Mouse (Mus musculus) embryonic facial prominence, embryonic 12.5 days (tissue): Measurements from ENCODE around the gene Stoml1. TPM values are rescaled to one million over a fixed set of nuclear protein-coding genes. Genes with fewer than 3 reads are reported as not detected.

Experiments used
- ATAC-seq: fragments of 200-750 bp; cut with Nextera tagmentation; 2 replicates; pipeline ENCODE4 v1.8.0; 2017; ENCODE audit not compliant: insufficient number of reproducible peaks, insufficient read depth, low FRiP score, low TSS enrichment
- H3K27ac ChIP-seq: fragments of 300-500 bp; sonication (generic); 2 replicates; pipeline ENCODE4 v1.5.1; 2016; ENCODE audit warnings: mild to moderate bottlenecking
- H3K27me3 ChIP-seq: fragments of 300-500 bp; sonication (generic); 2 replicates; pipeline ENCODE4 v1.6.1; 2016; ENCODE audit warnings: mild to moderate bottlenecking, moderate library complexity
- H3K36me3 ChIP-seq: fragments of 300-500 bp; sonication (generic); 2 replicates; pipeline ENCODE4 v1.6.1; 2016; ENCODE audit warnings: mild to moderate bottlenecking
- H3K4me1 ChIP-seq: fragments of 300-500 bp; sonication (generic); 2 replicates; pipeline ENCODE4 v1.6.1; 2016
- H3K4me2 ChIP-seq: fragments of 300-500 bp; sonication (generic); replicated peaks from 2 replicates; pipeline ENCODE4 v1.6.1; 2016; ENCODE audit warnings: mild to moderate bottlenecking, moderate library complexity
- H3K4me3 ChIP-seq: fragments of 300-500 bp; sonication (generic); 2 replicates; pipeline ENCODE4 v1.5.1; 2016; ENCODE audit warnings: mild to moderate bottlenecking
- H3K9ac ChIP-seq: fragments of 300-500 bp; sonication (generic); 2 replicates; pipeline ENCODE4 v1.6.1; 2016; ENCODE audit warnings: mild to moderate bottlenecking, moderate library complexity
- H3K9me3 ChIP-seq: fragments of 300-500 bp; sonication (generic); 2 replicates; pipeline ENCODE4 v1.6.1; 2016; ENCODE audit warnings: mild to moderate bottlenecking, moderate library complexity
- WGBS: fragments of 180-500 bp; shearing (Covaris S2); methylation state at CpG from one replicate; pipeline ENCODE4 v1.1.7; 2016; 5-methylcytosine and 5-hydroxymethylcytosine counted together
- polyA plus RNA-seq: library from polyadenylated mRNA; unstranded; fragments of >200 nt; fragmentation: Nextera tagmentation; extraction: Ambion mirVana; gene quantifications from 2 replicates; pipeline ENCODE4 v1.2.1, GENCODE M21; 2016

Gene Stoml1
- polyA plus RNA-seq, 1 experiment from 2014 or later: 44.2 TPM

DNA sequence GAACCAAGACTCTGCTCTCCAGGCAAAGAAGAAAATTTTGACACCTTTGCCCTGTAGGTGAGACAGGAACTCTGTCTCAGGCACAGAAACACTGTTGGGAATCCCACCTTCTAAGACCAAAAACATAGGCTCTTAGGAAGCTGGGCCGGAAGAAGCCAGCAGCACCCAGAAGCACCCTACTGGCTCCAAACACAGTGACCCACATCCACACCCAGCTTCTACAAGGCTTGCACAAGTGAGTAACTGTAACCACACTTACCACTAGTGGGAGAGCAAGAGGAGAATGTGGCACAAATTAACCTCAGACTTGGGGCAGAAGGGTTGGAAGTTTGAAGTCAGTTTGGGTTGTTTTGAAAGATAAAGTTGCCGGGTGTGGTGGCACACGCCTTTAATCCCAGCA lies 22.8 kb downstream of the Stoml1 start:
- Histone ChIP-seq H3K9ac (no peak overlapping the region), H3K36me3 (no peaks in the 10 kb centered on the region), H3K4me1 (peaks cover 25% of the 10 kb centered on the region), H3K27me3 (no peaks in the 10 kb centered on the region), H3K4me3 (no peak overlapping the region), H3K9me3 (no peaks in the 10 kb centered on the region), H3K27ac (peak overlapping the region; percentile 88), H3K4me2 (peak overlapping the region; percentile 14; the same call in 1 of the 2 replicates)
- ATAC-seq: no peak
- WGBS: 72% methylated on average over 3 of the region's 3 CpGs

- H3K9ac ChIP-seq: no peak overlapping the region
- peaks cover 25% of the 10 kb centered on the region for H3K4me1 ChIP-seq
- no peak overlapping the region for H3K4me2 ChIP-seq
- no peak overlapping the region for H3K4me3 ChIP-seq
- ATAC-seq: no peak
- 58% methylated on average over 5 of the region's 5 CpGs for WGBS
- H3K36me3 ChIP-seq: no peaks in the 10 kb centered on the region
- no peaks in the 10 kb centered on the region for H3K27me3 ChIP-seq
- no peaks in the 10 kb centered on the region for H3K9me3 ChIP-seq
- H3K27ac ChIP-seq: no peak overlapping the region
Observed at GRCm38 (mm10) chr9:58276346-58276745, 23.4 kb downstream of the Stoml1 start.

GRCm38 (mm10) chr9:58278313-58278712 lies 25.3 kb downstream of the Stoml1 start:
- no peaks in the 10 kb centered on the region for H3K27me3 ChIP-seq
- no peak for ATAC-seq
- H3K36me3 ChIP-seq: no peaks in the 10 kb centered on the region
- H3K9me3 ChIP-seq: no peaks in the 10 kb centered on the region
- H3K9ac ChIP-seq: no peak overlapping the region
- no peak overlapping the region for H3K4me3 ChIP-seq
- no peak overlapping the region for H3K27ac ChIP-seq
- H3K4me1 ChIP-seq: peaks cover 25% of the 10 kb centered on the region
- WGBS: 91% methylated on average over 4 of the region's 4 CpGs
- no peak overlapping the region for H3K4me2 ChIP-seq

- Histone ChIP-seq H3K9ac (no peak overlapping the region), H3K27ac (no peak overlapping the region), H3K9me3 (no peaks in the 10 kb centered on the region), H3K36me3 (no peaks in the 10 kb centered on the region), H3K4me3 (no peak overlapping the region), H3K27me3 (no peaks in the 10 kb centered on the region), H3K4me2 (no peak overlapping the region), H3K4me1 (peaks cover 22% of the 10 kb centered on the region)
- WGBS: 42% methylated on average over 4 of the region's 4 CpGs
- no peak for ATAC-seq
Observed at GRCm38 (mm10) chr9:58278821-58279723, 26.1 kb downstream of the Stoml1 start.

GRCm38 (mm10) chr9:58279780-58280179 lies 26.8 kb downstream of the Stoml1 start:
- Histone ChIP-seq H3K9ac (no peak overlapping the region), H3K27me3 (no peaks in the 10 kb centered on the region), H3K4me1 (peaks cover 16% of the 10 kb centered on the region), H3K36me3 (no peaks in the 10 kb centered on the region), H3K4me2 (no peak overlapping the region), H3K27ac (no peak overlapping the region), H3K4me3 (no peak overlapping the region), H3K9me3 (no peaks in the 10 kb centered on the region)
- WGBS: 64% methylated on average over 5 of the region's 5 CpGs
- ATAC-seq: no peak

- no peak overlapping the region for H3K4me2 ChIP-seq
- H3K4me3 ChIP-seq: no peak overlapping the region
- WGBS: 38% methylated on average over 9 of the region's 9 CpGs
- no peak overlapping the region for H3K9ac ChIP-seq
- no peak for ATAC-seq
- H3K27ac ChIP-seq: no peak overlapping the region
- no peaks in the 10 kb centered on the region for H3K27me3 ChIP-seq
- H3K9me3 ChIP-seq: no peaks in the 10 kb centered on the region
- H3K4me1 ChIP-seq: peaks cover 9% of the 10 kb centered on the region
- H3K36me3 ChIP-seq: no peaks in the 10 kb centered on the region
Observed at GRCm38 (mm10) chr9:58280259-58281109, 27.5 kb downstream of the Stoml1 start.

DNA sequence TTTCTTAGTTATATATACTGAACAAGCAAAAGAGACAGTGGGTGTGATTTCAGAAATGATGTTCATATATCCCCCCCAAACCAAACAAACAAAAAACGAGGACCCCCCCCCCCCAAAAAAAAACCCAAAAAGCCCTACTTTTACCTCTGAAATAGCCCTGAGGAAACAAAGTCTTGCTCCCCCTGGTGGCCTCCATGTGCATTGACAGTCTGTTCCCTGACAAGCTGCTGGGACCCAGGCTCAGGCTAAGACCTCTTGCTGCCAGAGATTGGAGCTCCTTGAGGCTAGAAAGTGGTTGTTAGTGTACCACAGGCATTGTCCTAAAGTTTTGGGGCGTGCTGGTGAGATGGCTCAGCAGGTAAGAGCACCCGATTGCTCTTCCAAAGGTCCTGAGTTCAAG lies 28.6 kb downstream of the Stoml1 start:
- H3K4me2 ChIP-seq: no peak overlapping the region
- H3K27me3 ChIP-seq: no peaks in the 10 kb centered on the region
- H3K9me3 ChIP-seq: no peaks in the 10 kb centered on the region
- no peak for ATAC-seq
- WGBS: 52% methylated on average over 3 of the region's 3 CpGs
- H3K4me1 ChIP-seq: peaks cover 5% of the 10 kb centered on the region; the same call in 1 of the 2 replicates
- H3K27ac ChIP-seq: no peak overlapping the region
- H3K4me3 ChIP-seq: no peak overlapping the region
- no peak overlapping the region for H3K9ac ChIP-seq
- H3K36me3 ChIP-seq: no peaks in the 10 kb centered on the region

DNA sequence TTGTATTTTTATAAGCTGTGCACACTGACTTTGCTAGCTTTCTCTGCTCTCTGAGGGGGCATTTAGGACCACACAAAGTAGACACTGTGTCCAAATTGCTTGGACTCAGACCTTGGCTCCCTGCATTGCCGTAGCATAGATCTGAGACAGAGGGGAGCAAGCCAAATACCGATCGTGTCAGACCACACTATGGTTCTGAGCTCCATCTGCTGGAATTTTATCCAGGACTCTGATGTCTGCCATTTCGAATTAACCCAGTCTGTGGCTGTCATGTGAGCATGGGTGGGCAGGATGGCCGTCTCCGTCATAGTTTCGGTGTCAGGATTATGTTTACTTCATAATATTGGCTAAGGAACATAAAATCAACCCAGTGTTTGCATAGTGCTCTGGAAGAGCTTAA lies 30.5 kb downstream of the Stoml1 start:
- H3K4me1 ChIP-seq: peaks cover 5% of the 10 kb centered on the region; the same call in 1 of the 2 replicates
- 59% methylated on average over 7 of the region's 7 CpGs for WGBS
- H3K9ac ChIP-seq: no peak overlapping the region
- H3K27me3 ChIP-seq: no peaks in the 10 kb centered on the region
- no peaks in the 10 kb centered on the region for H3K9me3 ChIP-seq
- no peak overlapping the region for H3K4me2 ChIP-seq
- no peak overlapping the region for H3K4me3 ChIP-seq
- no peak for ATAC-seq
- peaks cover 2% of the 10 kb centered on the region; the same call in 1 of the 2 replicates for H3K36me3 ChIP-seq
- H3K27ac ChIP-seq: 0 out of 2 replicates have a peak overlapping the region, but pooled peaks have one; percentile 20

- H3K36me3 ChIP-seq: peaks cover 8% of the 10 kb centered on the region; the same call in 1 of the 2 replicates
- no peak overlapping the region for H3K4me2 ChIP-seq
- H3K27me3 ChIP-seq: no peaks in the 10 kb centered on the region
- no peak overlapping the region for H3K9ac ChIP-seq
- ATAC-seq: no peak
- no peaks in the 10 kb centered on the region for H3K4me1 ChIP-seq
- no peak overlapping the region for H3K4me3 ChIP-seq
- 48% methylated on average over 1 of the region's 1 CpGs for WGBS
- no peak overlapping the region for H3K27ac ChIP-seq
- no peaks in the 10 kb centered on the region for H3K9me3 ChIP-seq
Observed at GRCm38 (mm10) chr9:58289090-58289489, 36.1 kb downstream of the Stoml1 start.

GRCm38 (mm10) chr9:58289901-58290300 lies 36.9 kb downstream of the Stoml1 start:
- Histone ChIP-seq H3K4me1 (no peaks in the 10 kb centered on the region), H3K4me3 (no peak overlapping the region), H3K9ac (no peak overlapping the region), H3K27ac (no peak overlapping the region), H3K36me3 (peaks cover 8% of the 10 kb centered on the region; the same call in 1 of the 2 replicates), H3K27me3 (no peaks in the 10 kb centered on the region), H3K4me2 (no peak overlapping the region), H3K9me3 (no peaks in the 10 kb centered on the region)
- WGBS: 84% methylated on average over 2 of the region's 2 CpGs
- no peak for ATAC-seq

DNA sequence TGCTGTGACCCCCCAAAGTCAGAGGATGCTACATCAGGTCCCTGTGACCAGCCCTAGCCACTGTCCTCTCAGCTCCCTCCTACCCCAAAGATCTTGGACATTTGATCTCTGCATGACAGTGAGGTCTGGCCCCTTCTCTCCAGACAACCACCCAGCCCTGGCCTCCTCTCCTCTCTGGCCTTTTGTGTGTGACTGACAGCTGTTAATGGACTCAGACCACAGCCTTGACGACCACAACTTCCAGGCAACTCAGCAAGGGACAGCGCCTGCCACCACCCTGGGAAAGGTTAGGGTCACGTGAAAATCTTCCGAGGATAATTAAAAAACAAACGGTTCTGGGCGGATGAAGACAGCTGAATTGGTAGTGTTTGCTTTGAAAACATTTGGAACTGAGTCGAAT lies 41.6 kb downstream of the Stoml1 start:
- 37% methylated on average over 7 of the region's 7 CpGs for WGBS
- Histone ChIP-seq H3K27ac (no peak overlapping the region), H3K9me3 (no peaks in the 10 kb centered on the region), H3K4me2 (no peak overlapping the region), H3K9ac (no peak overlapping the region), H3K4me1 (peaks cover 19% of the 10 kb centered on the region), H3K36me3 (peaks cover 6% of the 10 kb centered on the region; the same call in 1 of the 2 replicates), H3K4me3 (no peak overlapping the region), H3K27me3 (no peaks in the 10 kb centered on the region)
- ATAC-seq: no peak
